Mouse (Mus musculus) liver, postnatal 0 days (tissue): ENCODE results near the gene Hdhd3. TPM values are rescaled to one million over a fixed set of nuclear protein-coding genes. Genes with fewer than 3 reads are reported as not detected.

Source experiments
- ATAC-seq: fragments of 200-750 bp; cut with Nextera tagmentation; 2 replicates; pipeline ENCODE4 v1.8.0; 2017; ENCODE audit warnings: mild to moderate bottlenecking, moderate library complexity
- DNase-seq: peaks from one replicate; pipeline ENCODE4 v3.0.0-alpha.2; 2016
- H3K27ac ChIP-seq: fragments of 300-500 bp; sonication (generic); 2 replicates; pipeline ENCODE4 v1.5.1; 2014; ENCODE audit warnings: antibody characterized with exemption, moderate library complexity, mild to moderate bottlenecking, low read depth
- H3K27me3 ChIP-seq: fragments of 300-500 bp; sonication (generic); 2 replicates; pipeline ENCODE4 v1.6.1; 2014; ENCODE audit warnings: low read length, control low read depth, mixed read lengths; ENCODE audit not compliant: insufficient read depth
- H3K36me3 ChIP-seq: fragments of 300-500 bp; sonication (generic); replicated peaks from 2 replicates; pipeline ENCODE4 v1.6.1; 2014; ENCODE audit warnings: mild to moderate bottlenecking, control low read depth, low read length, moderate library complexity, mixed read lengths; ENCODE audit not compliant: insufficient read depth
- H3K4me1 ChIP-seq: fragments of 300-500 bp; sonication (generic); 2 replicates; pipeline ENCODE4 v1.6.1; 2014; ENCODE audit warnings: antibody characterized with exemption, mild to moderate bottlenecking, control low read depth; ENCODE audit not compliant: insufficient read depth
- H3K4me2 ChIP-seq: fragments of 300-500 bp; sonication (generic); 2 replicates; pipeline ENCODE4 v1.6.1; 2014; ENCODE audit warnings: low read depth, mild to moderate bottlenecking, low read length, moderate library complexity, mixed read lengths
- H3K4me3 ChIP-seq: fragments of 300-500 bp; sonication (generic); 2 replicates; pipeline ENCODE4 v1.5.1; 2014; ENCODE audit warnings: low read depth, low read length
- H3K9ac ChIP-seq: fragments of 300-500 bp; sonication (generic); replicated peaks from 2 replicates; pipeline ENCODE4 v1.6.1; 2014; ENCODE audit warnings: mild to moderate bottlenecking, moderate library complexity
- H3K9me3 ChIP-seq: fragments of 300-500 bp; sonication (generic); 2 replicates; pipeline ENCODE4 v1.6.1; 2016; ENCODE audit warnings: mild to moderate bottlenecking, control low read depth, low read length, mixed read lengths
- CTCF ChIP-seq: sonication (generic); IDR thresholded peaks from 2 replicates; pipeline ENCODE4 v1.5.1; 2016; ENCODE audit warnings: antibody characterized with exemption, low read depth
- EP300 ChIP-seq: IDR thresholded peaks from 2 replicates; pipeline ENCODE4 v1.6.1; 2016; ENCODE audit warnings: antibody characterized with exemption, low read depth, mild to moderate bottlenecking
- WGBS: fragments of 180-500 bp; shearing (Covaris S2); extraction: QIAGEN DNeasy Blood & Tissue Kit; methylation state at CpG from one replicate; pipeline ENCODE4 v1.1.7; 2014; ENCODE audit not compliant: insufficient replicate concordance; 5-methylcytosine and 5-hydroxymethylcytosine counted together
- polyA plus RNA-seq: library from polyadenylated mRNA; unstranded; fragments of >200 nt; fragmentation: Nextera tagmentation; extraction: Ambion mirVana; gene quantifications from 2 replicates; pipeline ENCODE4 v1.2.1, GENCODE M21; 2015

Hdhd3 gene
- polyA plus RNA-seq, 1 experiment from 2014 or later, result 19.7 TPM

DNA sequence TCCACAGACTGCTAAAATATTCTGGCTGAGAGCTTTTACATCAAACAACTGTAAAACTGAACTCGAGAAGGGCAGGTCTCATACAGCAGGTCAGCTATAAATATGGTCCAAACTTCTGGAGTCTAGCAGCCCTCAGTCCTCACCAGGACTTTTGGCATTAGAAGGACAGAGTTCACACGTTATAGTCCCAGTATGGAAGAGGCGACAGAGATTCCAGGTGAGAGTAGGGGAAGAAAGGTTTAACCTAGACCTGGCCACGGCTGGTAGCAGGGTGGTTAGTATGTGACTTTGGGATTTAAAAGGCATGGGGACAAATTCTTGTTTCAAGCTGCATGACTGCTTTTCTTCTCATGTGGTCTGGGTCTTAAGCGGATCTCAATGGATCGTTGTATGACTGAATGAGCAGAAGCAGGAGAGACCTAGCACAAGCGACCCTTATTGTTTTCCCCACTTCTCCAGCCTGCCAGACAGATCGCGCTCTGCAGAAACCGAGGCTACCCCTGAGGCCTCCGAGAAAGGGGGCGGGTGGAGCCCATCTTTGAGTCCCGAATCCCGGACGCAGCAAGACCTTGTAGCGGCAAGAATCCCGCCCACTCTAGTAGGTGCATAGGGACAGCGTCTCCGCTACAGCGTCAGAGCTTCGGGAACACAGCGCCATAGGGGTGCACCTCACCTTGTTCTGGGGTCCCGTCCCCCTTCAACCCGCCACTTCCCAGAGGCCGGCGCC lies 16.0 kb upstream of the Hdhd3 start:
- Histone ChIP-seq H3K27ac (peak overlapping the region; percentile 93), H3K9me3 (no peaks in the 10 kb centered on the region), H3K4me2 (peak overlapping the region; percentile 84), H3K27me3 (no peaks in the 10 kb centered on the region), H3K4me1 (peaks cover 36% of the 10 kb centered on the region), H3K36me3 (0 out of 2 replicates have a peak, but pooled peaks cover 2% of the 10 kb centered on the region), H3K9ac (peak overlapping the region; percentile 85), H3K4me3 (peak overlapping the region; percentile 70)
- TF ChIP-seq CTCF, result no peak
- TF ChIP-seq EP300, result no peak
- no peak for DNase-seq
- ATAC-seq, result peak; percentile 8
- WGBS, result 2% methylated on average over 26 of the region's 26 CpGs

DNA sequence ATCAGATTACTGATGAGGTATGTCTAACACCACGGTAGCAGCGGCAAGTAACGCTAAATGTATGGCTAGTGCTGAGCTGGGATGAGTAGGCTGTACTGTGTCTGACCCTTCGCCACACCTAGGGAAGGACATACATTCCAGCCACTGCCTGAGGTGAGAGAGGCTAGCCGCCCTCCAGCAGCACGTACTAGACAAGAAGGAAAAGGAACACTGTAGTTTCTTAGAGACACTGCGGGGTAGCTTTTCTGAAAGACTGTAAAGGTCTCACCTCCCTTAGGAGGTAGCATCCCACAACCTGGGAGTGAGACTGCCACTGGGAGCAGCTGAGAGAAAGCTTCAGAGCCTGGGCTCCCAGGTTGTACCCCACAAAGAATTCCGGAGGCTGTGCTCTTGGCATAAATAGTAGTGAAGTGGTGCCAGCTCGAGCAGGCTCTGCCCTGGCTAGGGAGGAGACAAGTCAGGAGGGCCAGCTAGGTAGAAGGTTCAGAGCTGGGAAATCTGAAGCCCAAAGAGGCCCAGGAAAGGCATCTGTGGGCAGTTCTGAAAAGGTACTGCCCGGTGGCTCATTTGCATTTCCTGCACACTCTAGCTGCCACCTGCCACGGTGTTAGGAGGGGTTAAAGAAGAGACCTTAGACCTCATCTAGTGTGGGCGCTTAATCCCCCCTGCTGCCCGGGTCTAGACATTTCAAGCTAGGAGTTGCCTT lies 15.3 kb upstream of the Hdhd3 start:
- ATAC-seq (no peak), DNase-seq (peak; percentile 26)
- H3K27ac ChIP-seq, result peak overlapping the region; percentile 93
- H3K9me3 ChIP-seq, result no peaks in the 10 kb centered on the region
- H3K27me3 ChIP-seq, result no peaks in the 10 kb centered on the region
- WGBS, result 36% methylated on average over 13 of the region's 13 CpGs
- H3K9ac ChIP-seq, result peak overlapping the region; percentile 85
- peak overlapping the region; percentile 70 for H3K4me3 ChIP-seq
- TF ChIP-seq CTCF (no peak), EP300 (no peak)
- H3K36me3 ChIP-seq, result peaks cover 9% of the 10 kb centered on the region
- H3K4me1 ChIP-seq, result peaks cover 30% of the 10 kb centered on the region
- H3K4me2 ChIP-seq, result peak overlapping the region; percentile 84

DNA sequence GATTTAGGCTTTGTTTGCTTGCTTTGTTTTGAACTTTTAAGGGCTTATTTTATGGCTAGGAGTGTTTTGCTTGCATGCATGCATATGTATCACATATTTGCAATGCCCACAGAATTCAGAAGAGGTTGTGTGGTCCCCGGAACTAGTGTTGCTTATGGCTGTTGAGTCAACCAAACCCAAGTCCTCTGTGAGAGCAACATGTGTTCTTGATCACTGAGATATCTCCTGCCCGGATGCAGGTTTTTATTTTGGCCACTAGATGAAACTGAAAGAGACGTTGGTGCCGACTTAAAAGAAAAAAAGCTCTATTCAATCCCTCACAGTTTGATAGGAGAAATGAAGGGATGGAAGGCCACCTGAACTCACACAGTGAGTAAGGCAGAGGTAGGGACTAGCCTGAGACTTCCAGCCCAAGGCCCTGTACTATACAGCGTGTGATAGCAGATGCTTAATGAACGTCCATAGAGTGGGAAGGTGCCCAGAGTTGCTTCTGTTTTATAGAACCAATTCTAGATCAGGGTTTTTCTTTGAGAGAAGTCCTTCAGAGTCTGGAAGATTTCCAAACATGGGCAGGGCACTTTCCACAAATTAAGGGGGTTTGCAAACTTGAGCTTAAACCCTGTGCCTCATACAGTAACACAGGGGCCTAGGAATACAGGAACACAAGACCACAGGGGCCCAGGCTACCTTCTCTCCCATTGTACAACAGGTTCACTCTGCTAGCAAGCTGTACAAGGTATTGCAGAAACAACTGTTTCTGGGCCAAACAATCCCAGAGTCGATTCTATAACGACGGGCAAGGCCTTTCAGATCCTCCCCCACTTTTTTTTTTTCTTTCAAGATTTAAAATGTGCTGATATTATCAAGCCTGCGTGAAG lies 14.5 kb upstream of the Hdhd3 start:
- peaks cover 15% of the 10 kb centered on the region for H3K36me3 ChIP-seq
- ATAC-seq (no peak), DNase-seq (peak; percentile 16)
- WGBS, result 61% methylated on average over 10 of the region's 10 CpGs
- H3K4me2 ChIP-seq, result peak overlapping the region; percentile 84
- H3K4me1 ChIP-seq, result peaks cover 30% of the 10 kb centered on the region
- H3K9ac ChIP-seq, result peak overlapping the region; percentile 85
- no peaks in the 10 kb centered on the region for H3K9me3 ChIP-seq
- peak overlapping the region; percentile 70 for H3K4me3 ChIP-seq
- TF ChIP-seq CTCF (no peak), EP300 (no peak)
- H3K27ac ChIP-seq, result peak overlapping the region; percentile 93
- no peaks in the 10 kb centered on the region for H3K27me3 ChIP-seq

DNA sequence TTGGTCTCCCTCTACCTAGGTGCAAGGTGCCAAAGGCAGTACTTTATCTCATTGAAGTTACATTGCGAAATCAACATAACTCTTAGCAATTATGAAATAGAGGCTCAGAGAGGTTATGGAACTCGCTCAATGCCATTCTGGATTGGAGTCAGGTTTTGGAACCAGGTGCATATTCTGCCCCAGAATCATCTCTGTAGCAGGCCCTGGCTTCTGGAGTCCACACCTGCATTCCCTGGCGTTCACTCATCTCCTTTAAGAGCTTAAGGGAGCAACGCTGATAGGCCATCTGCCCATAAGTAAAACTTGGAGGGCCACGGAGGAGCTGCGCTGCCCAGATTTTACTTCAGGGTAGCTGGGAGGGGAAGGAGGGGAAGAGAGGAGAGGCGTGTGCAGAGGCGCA lies 13.8 kb upstream of the Hdhd3 start:
- Histone ChIP-seq H3K36me3 (peaks cover 22% of the 10 kb centered on the region), H3K27ac (peak overlapping the region; percentile 93), H3K27me3 (no peaks in the 10 kb centered on the region), H3K4me3 (peak overlapping the region; percentile 70), H3K4me1 (peaks cover 30% of the 10 kb centered on the region), H3K4me2 (peak overlapping the region; percentile 84), H3K9ac (peak overlapping the region; percentile 85), H3K9me3 (no peaks in the 10 kb centered on the region)
- ATAC-seq (peak; percentile 33), DNase-seq (peak; percentile 36)
- TF ChIP-seq EP300 (no peak), CTCF (no peak)
- 42% methylated on average over 8 of the region's 8 CpGs for WGBS

DNA sequence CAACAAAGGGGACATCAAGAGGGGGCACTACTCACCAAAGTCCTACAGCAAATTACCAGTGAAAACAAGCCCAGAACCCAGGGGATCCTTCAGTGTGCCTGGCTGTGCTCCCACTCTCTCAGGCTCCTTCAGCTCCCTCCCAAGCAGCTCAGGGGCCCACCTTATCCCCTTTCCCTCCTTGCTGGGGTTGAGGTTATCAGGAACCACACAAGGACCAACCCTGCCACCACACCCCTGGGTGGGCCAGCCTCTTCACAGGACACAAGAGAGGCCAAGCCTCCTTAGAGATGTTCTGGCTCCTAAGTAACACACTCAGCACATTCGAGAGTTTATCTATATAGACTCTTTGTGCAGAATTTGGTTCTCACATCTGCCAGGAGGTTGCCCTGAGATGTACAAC lies 13.3 kb upstream of the Hdhd3 start:
- Histone ChIP-seq H3K4me1 (peaks cover 30% of the 10 kb centered on the region), H3K4me2 (peak overlapping the region; percentile 84), H3K9ac (peak overlapping the region; percentile 85), H3K9me3 (no peaks in the 10 kb centered on the region), H3K27me3 (no peaks in the 10 kb centered on the region), H3K36me3 (peaks cover 26% of the 10 kb centered on the region), H3K4me3 (peak overlapping the region; percentile 70), H3K27ac (peak overlapping the region; percentile 93)
- 18% methylated on average over 1 of the region's 1 CpGs for WGBS
- DNase-seq (peak; percentile 84), ATAC-seq (peak; percentile 87)
- TF ChIP-seq EP300, result peak; percentile 96
- TF ChIP-seq CTCF, result no peak

DNA sequence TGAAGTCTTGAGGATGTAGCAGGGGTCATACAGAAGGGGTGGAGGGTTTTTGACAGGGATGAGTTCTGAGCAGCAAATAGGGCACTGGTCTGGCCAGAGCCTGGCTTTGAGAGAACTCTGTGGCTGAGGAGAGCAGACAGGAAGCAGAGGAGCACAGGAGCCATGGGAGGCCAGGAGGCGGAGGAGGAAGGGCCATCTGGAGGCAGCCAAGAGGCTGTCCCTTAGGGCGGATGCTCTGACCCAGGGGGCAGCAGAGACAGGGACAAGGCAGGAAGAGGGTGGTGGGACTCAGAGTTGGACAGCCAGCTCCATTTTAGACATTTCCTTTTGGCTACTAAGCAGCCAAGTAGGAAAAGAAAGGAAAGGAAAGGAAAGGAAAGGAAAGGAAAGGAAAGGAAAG lies 12.8 kb upstream of the Hdhd3 start:
- peaks cover 31% of the 10 kb centered on the region for H3K36me3 ChIP-seq
- peak overlapping the region; percentile 85 for H3K9ac ChIP-seq
- ATAC-seq (peak; percentile 31), DNase-seq (peak; percentile 58)
- peak overlapping the region; percentile 93 for H3K27ac ChIP-seq
- H3K4me2 ChIP-seq, result peak overlapping the region; percentile 84
- TF ChIP-seq EP300 (no peak), CTCF (peak; percentile 51)
- H3K27me3 ChIP-seq, result no peaks in the 10 kb centered on the region
- H3K4me3 ChIP-seq, result peak overlapping the region; percentile 70
- H3K4me1 ChIP-seq, result peaks cover 30% of the 10 kb centered on the region
- no peaks in the 10 kb centered on the region for H3K9me3 ChIP-seq
- WGBS, result 31% methylated on average over 2 of the region's 2 CpGs
